Mouse (Mus musculus) erythroid progenitor cell, adult 5-6 weeks (primary cell): ENCODE results near the gene Mdga1. TPM values are rescaled to one million over a fixed set of nuclear protein-coding genes. Genes with fewer than 3 reads are reported as not detected.
A peak's percentile ranks its signal among the peaks of the same experiment; 100 is the strongest.

Experiments
- ATAC-seq: replicated peaks from 2 replicates; pipeline ENCODE4 v1.8.0; 2016; ENCODE audit warnings: moderate number of reproducible peaks, mild to moderate bottlenecking, moderate TSS enrichment, inconsistent platforms; ENCODE audit not compliant: poor library complexity, low FRiP score, severe bottlenecking
- total RNA-seq, 2 experiments: library from RNA; stranded (forward) in 1 of 2; stranded (reverse) in 1 of 2; fragments of 150-400 nt in 1 of 2; fragments of 186-747, 209-891 nt in 1 of 2; gene quantifications; 2 replicates each; pipeline versions ENCODE4 v1.2.3 to v1.2.4; 2015 to 2017; ENCODE audit warnings: low replicate concordance in 2 of 2

Mdga1 gene
- total RNA-seq, 2 experiments from 2014 or later: not detected

- ATAC-seq: no peak
These were observed 145.7 kb downstream of the Mdga1 start for GRCm38 (mm10) chr17:29824208-29824509.

GRCm38 (mm10) chr17:29823439-29824207 lies 146.3 kb downstream of the Mdga1 start:
- ATAC-seq: no peak

- ATAC-seq: no peak
These were observed 150.3 kb downstream of the Mdga1 start for GRCm38 (mm10) chr17:29819608-29820007.

- ATAC-seq: no peak
These were observed 150.9 kb downstream of the Mdga1 start for GRCm38 (mm10) chr17:29818989-29819388.

GRCm38 (mm10) chr17:29818264-29818945 lies 151.5 kb downstream of the Mdga1 start:
- no peak for ATAC-seq

GRCm38 (mm10) chr17:29814758-29815157 lies 155.1 kb downstream of the Mdga1 start:
- ATAC-seq: no peak

- ATAC-seq: no peak
These were observed 156.6 kb downstream of the Mdga1 start for GRCm38 (mm10) chr17:29813328-29813727.

- no peak for ATAC-seq
These were observed 166.3 kb downstream of the Mdga1 start for GRCm38 (mm10) chr17:29803545-29803944.

- ATAC-seq: peak; percentile 73; the same call in 1 of the 2 replicates
These were observed 168.5 kb downstream of the Mdga1 start for GRCm38 (mm10) chr17:29801358-29801757.

GRCm38 (mm10) chr17:29800096-29800455 lies 169.8 kb downstream of the Mdga1 start:
- ATAC-seq: no peak

GRCm38 (mm10) chr17:29799398-29800095 lies 170.3 kb downstream of the Mdga1 start:
- no peak for ATAC-seq

- ATAC-seq: no peak
These were observed 171.7 kb downstream of the Mdga1 start for GRCm38 (mm10) chr17:29798151-29798550.

- ATAC-seq: no peak
These were observed 173.1 kb downstream of the Mdga1 start for GRCm38 (mm10) chr17:29796787-29797186.

- 0 out of 2 replicates have a peak, but pooled peaks have one; percentile 49 for ATAC-seq
These were observed 173.8 kb downstream of the Mdga1 start for GRCm38 (mm10) chr17:29796086-29796485.

- ATAC-seq: no peak
These were observed 174.7 kb downstream of the Mdga1 start for GRCm38 (mm10) chr17:29795050-29795770.

- no peak for ATAC-seq
These were observed 178.3 kb downstream of the Mdga1 start for GRCm38 (mm10) chr17:29791531-29792050.

GRCm38 (mm10) chr17:29790231-29790740 lies 179.6 kb downstream of the Mdga1 start:
- no peak for ATAC-seq

- ATAC-seq: no peak
These were observed 180.2 kb downstream of the Mdga1 start for GRCm38 (mm10) chr17:29789715-29790114.

GRCm38 (mm10) chr17:29788573-29788972 lies 181.3 kb downstream of the Mdga1 start:
- ATAC-seq: no peak

GRCm38 (mm10) chr17:29784820-29785219 lies 185.1 kb downstream of the Mdga1 start:
- no peak for ATAC-seq
